Mouse (Mus musculus): ENCODE data around the gene Zfpl1.

- TF ChIP-seq CTCF (IDR thresholded peaks at IDR 0.05; ENCODE audit: low read depth) (peak; percentile 27; the same call in 1 of the 2 replicates), EP300 (IDR thresholded peaks at IDR 0.05; ENCODE audit: low read depth) (peak; percentile 60)
Observed at GRCm38 (mm10) chr19:6046294-6047153, 38.2 kb downstream of the Zfpl1 start, which contains the start of gene Syvn1.
